Mouse (Mus musculus): ENCODE measurements at regions not wholly inside any gene's neighbourhood (a gene's known extent, or its start where the extent isn't known, plus 50 kb on each side); places are given as distances from the start of the nearest gene placed in this dataset.

DNA sequence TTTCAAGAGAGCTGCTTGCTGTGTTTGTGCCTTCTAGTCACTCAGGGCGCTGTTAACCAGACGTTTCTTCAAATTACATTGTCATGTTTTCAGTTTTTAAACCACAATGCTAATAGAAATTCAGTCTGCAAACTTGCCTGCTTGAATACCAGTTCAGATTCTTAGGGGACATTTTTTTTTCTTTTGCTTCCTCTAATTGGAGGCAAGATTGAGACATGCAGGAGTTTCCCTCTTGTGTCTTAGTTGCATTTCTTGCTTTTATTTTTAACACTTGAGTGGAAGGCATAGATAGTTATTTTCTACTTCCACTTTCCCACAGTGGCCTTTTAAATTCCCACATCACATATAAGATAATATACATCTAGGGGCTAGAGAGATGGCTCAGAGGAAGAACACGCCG lies 246.8 kb downstream of the Grpr start:
- no peak for ATAC-seq (ENCODE audit: insufficient number of reproducible peaks, low FRiP score, low TSS enrichment)

- no peak for ATAC-seq (ENCODE audit: insufficient number of reproducible peaks, low FRiP score, low TSS enrichment)
Measured at GRCm38 (mm10) chrX:163301045-163301444, 248.4 kb downstream of the Grpr start.

GRCm38 (mm10) chrX:163296956-163297628 lies 252.4 kb downstream of the Grpr start:
- ATAC-seq (ENCODE audit: insufficient number of reproducible peaks, low FRiP score, low TSS enrichment), result no peak

DNA sequence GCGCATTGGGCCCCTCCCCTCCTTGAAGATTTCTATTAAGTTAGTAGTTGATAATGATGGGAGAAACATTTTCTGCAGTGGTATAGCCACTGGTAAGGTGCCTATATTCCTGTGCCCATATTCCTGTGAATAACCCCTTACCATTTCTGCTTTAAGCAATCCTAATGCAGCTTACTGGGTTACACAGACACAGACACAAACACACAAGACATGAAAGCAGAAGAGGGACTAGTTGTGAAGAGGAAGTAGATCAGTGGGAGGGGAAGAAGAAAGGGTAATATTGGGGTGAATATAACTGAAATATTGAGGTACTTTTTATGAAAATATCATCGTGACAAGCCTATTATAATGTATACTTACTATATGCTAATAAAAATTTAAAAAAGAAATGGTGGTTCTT lies 288.2 kb downstream of the Grpr start:
- no peak for ATAC-seq (ENCODE audit: insufficient number of reproducible peaks, low FRiP score, low TSS enrichment)

GRCm38 (mm10) chrX:163253048-163253447 lies 288.6 kb upstream of the S100g start:
- no peak for ATAC-seq (ENCODE audit: insufficient number of reproducible peaks, low FRiP score, low TSS enrichment)

DNA sequence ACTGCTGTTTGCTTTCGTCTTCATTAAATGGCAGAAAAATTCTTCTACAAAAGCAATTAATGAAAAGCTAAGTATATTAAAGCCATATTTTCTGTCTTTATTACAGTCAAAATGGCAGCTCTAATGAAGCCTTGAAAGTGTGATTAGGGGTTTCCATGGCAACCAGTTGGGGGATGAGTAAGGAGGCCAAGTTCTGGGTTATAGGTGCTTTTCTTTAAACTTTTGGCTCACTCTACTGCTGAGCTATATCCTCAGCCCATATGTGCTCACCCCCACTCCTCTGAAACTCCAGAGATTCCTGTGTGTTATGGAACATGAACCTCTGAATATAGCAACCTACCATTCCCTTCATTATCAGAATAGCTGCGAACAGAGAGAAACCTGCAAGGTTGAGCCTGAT lies 240.9 kb upstream of the S100g start:
- ATAC-seq (ENCODE audit: insufficient number of reproducible peaks, low FRiP score, low TSS enrichment), result no peak

DNA sequence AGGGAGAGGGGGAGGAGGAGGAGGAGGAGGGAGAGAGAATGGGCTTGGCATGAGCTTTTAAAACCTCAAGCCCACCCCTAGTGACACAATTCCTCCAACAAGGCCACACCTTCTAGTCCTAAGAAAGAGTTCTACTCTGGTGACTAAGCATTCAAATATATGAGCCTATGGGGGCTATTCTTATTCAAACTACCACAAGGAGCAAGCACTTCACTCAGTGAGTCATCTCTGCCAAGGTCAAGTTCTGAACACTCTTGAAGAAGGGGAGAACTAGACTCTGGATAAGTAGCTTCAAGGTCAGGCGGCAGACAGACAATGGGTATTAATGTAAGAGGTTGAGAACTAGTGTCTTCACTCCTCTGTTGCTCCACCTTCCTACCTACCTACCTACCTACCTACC lies 239.0 kb upstream of the S100g start:
- no peak for ATAC-seq (ENCODE audit: insufficient number of reproducible peaks, low FRiP score, low TSS enrichment)

- ATAC-seq (ENCODE audit: insufficient number of reproducible peaks, low FRiP score, low TSS enrichment), result no peak
Measured at GRCm38 (mm10) chrX:163181588-163181987, 217.2 kb upstream of the S100g start.

DNA sequence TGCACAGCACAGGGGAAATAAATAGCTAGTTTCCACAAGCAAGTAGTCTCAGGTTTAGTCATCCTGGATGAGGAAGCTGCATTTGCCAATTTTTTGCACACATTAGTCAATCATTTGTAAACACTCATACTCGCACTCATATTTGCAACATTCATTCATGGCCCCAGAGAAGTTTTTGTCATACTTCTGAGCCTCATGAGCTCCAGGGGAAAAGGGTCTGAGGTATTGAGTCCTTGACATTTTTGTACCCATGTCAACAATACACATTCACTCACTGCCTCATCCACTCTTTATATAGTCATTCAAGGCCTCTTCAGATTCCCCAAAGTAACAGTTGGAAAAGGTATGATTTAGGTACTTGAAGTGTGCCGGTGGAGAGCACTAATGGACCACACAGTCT lies 200.4 kb upstream of the S100g start:
- no peak for ATAC-seq (ENCODE audit: insufficient number of reproducible peaks, low FRiP score, low TSS enrichment)

DNA sequence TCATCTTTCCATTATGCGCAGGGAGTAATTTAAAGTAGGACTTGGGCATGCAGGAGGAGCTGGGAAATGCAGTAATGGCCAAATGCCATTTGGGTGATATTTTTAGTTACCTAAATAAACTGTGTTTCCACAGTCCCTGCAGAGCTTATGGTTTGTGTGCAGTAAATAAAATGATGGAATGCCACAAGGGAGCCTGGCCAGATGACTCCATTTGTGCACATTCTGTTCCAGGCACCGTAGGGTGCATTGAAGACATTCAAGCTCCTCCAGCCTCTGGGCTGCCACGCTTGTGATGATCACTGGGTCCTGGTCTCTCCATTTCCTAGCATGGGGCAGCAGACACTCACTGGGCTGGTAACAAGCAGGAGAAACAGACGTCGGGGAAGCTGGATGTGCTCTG lies 190.9 kb upstream of the S100g start:
- peak; percentile 20; the same call in 1 of the 2 replicates for ATAC-seq (ENCODE audit: insufficient number of reproducible peaks, low FRiP score, low TSS enrichment)

DNA sequence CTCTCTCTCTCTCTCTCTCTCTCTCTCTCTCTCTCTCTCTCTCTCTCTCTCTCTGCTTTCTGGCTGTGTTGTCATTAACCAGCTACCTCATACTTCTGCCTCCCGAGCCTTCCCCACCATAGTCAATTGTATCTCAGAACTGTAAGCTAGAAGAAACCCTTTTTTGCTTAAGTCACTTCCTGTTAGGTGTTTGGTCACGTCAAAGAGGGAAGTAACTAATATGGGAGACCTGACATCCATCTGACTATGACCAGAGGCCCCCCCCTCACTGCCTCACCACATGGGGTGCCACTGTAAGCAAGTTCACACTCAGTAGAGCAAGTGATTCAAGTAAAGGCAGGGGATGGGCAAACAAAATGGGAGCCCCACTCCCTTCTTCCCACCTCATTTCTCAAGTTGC lies 187.6 kb upstream of the S100g start:
- ATAC-seq (ENCODE audit: insufficient number of reproducible peaks, low FRiP score, low TSS enrichment), result no peak

DNA sequence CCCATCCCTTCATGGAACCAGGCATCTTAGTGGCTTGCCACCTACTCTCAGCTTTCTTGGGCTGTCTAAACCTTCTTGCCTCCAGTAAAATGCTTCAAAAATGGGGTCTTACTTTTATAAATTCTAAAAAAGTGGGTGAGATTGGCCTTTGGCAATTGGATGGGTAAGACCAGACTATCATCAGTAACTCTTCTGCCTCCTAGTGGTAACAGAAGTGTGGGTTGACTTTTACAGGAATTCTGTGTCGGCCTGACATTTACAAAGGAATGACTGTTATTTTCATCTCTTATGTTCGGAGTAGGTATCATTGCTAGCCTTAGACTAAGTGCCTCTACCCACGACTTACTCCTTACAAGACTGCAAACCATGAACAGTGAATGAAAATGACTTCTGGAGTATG lies 180.1 kb upstream of the S100g start:
- no peak for ATAC-seq (ENCODE audit: insufficient number of reproducible peaks, low FRiP score, low TSS enrichment)

DNA sequence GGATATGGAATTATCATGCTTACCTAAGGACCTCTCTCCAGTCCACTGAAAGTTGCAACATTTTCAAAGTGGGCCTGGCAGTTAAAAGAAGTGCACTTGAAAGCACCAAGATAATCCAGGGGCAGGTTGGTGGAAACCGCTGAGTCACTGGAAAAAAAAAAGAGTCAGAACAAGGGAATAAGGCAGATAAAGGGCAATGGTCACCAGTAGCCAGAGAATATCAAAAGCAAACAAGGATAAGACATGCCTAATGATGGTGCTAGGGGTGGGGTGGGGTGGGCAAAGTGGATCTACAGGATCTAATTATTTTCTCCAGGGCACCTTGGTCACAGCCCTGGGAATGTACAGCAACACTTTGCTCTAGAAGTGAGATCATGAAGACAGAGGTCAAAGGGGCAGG lies 175.1 kb upstream of the S100g start:
- ATAC-seq (ENCODE audit: insufficient number of reproducible peaks, low FRiP score, low TSS enrichment), result no peak

DNA sequence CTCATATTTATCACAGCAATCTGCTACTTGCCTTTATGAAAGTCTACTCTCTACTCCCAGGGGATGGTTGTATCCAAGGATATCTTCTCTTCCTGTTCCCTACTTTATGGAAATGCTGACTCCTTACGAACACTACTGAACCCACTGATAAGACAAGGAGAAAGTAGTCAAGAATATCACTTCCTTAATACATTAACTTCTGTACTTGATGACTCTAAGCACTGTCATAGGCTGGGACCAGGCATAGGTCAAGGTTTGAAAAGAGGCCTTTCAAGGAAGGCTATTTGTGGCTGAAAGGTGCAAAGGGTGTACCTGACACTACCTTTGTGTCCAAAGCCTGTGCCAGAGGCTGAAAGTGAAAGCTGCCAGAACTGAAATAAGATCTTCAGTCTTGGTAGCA lies 164.2 kb upstream of the S100g start:
- no peak for ATAC-seq (ENCODE audit: insufficient number of reproducible peaks, low FRiP score, low TSS enrichment)

DNA sequence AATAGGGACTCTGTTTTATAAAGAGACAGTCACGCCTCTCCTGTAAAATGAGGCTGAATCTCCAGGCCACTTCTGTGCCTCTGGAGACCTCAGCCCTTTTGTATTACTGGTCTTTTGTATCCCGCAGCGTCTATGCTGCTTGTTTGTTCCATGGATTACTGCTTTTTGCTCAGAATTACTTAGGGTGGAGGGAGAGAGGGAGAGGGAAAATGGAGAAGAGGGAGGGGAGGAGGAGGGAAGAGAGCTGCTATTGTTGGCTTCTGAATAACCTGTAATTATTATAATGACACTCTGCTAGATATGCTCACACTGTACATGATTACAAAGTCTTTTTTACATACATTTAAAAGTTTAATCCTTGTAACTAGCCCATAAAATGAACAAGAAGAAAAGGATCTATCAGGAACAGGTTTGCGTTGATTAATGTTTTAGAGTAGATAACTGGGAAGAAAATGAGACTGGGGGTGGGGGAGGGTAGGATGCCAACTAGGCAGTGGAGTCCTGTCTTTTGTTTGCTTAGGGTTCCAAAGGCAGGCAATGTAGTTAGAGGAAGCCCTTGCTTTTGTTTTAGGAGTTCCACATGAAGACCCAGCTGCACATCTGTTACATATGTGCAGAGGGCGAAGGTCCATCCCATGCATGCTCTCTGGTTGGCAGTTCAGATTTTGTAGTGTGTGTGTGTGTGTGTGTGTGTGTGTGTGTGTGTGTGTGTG lies 153.4 kb upstream of the S100g start:
- no peak for ATAC-seq (ENCODE audit: insufficient number of reproducible peaks, low FRiP score, low TSS enrichment)

GRCm38 (mm10) chrX:163117237-163117636 lies 152.8 kb upstream of the S100g start:
- no peak for ATAC-seq (ENCODE audit: insufficient number of reproducible peaks, low FRiP score, low TSS enrichment)

DNA sequence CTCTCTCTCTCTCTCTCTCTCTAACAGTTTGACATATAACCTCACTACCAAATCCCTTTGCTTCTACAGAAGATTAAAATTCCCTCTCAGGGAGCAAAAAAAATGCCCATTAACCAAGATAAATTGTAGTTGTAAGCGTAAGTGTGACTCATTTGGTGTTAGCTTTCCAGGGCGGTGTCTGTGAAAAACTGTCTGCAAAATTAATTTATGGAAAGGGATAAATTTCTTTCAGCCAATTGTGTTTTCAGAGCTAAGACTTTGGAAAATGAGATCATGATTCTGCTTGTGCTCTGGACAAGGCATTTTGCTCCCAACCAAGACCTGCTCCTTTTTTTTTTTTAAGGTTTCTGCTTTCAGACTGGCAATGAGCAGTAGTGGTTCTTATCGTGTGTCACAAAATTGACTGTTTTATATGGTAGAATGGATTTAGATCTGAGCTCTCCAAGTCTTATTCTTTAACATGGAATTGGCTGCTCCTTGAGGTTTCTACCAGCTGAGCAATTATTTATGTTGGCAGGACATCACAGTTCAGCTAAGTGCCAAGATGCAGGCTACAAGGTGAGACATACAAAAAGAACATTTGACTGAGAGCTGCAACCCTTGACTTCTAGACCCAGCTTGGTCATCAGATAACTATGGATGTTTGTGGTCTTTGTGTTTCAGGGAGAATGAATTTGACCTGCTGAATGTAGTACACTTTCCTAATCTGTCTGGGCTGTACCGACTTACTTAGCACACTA lies 130.8 kb upstream of the S100g start:
- ATAC-seq (ENCODE audit: insufficient number of reproducible peaks, low FRiP score, low TSS enrichment), result no peak
